Mouse (Mus musculus): Measurements from ENCODE around the gene Sox10. TPM values are rescaled to one million over a fixed set of nuclear protein-coding genes. Genes with fewer than 3 reads are reported as not detected.

Gene Sox10
- total RNA-seq, 2 experiments from 2014 or later: 1.6 to 1.8 TPM

DNA sequence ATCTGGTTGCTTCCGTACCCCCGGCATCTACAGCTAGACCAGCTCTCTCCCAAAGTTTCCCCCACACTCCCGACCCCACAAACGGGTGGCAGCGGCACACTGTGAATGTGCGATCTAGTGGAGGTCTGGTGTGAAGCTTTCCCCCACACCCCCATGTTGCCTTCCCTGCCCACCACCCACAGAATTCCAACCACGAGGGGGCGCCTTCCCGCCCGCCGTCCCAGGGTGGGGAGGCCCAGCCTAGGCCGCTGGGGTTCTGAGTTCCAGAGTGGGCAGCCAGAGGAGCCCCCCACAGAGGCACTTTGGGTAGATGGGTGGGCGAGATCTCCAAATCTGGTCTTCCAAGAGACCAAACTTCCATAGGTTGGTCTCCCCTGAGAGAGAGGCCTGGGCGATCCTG, 2.2 kb downstream of the Sox10 start:
- intact Hi-C loops (cut with DNase I): no loop called here
- DNase-seq: peak in 1 of 2 experiments; percentile 16

GRCm38 (mm10) chr15:79162301-79162700, 2.7 kb downstream of the Sox10 start:
- DNase-seq: no peak
- intact Hi-C loops (cut with DNase I): no loop called here

DNA sequence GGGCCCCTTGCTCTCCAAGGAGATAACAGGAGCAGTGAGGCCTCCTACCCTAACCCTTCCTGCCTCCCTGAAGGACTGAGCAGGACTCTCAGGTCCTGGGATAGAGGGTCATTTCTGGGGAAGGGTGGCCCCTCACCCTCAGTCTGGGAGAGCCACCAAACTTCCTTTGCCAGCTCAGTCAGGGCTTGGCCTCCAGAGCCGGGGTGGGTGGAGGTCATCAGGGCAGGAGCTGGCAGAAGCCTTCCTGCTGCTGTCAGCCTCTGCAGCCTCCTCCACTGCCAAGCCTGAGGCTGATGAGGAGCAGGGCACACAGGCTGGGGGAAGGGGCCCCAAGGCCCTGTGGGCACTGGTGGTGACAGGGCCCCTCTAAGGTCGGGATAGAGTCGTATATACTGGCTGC, 9.5 kb downstream of the Sox10 start:
- no peak for DNase-seq
- intact Hi-C loops (cut with DNase I): no loop called here

GRCm38 (mm10) chr15:79152709-79153108, 12.3 kb downstream of the Sox10 start:
- intact Hi-C loops (cut with DNase I): no loop called here
- no peak for DNase-seq

- DNase-seq: no peak
- intact Hi-C loops (cut with DNase I): no loop called here
These were observed 13.2 kb downstream of the Sox10 start for GRCm38 (mm10) chr15:79151881-79152280.

- peak; percentile 87 to 93 for DNase-seq
- intact Hi-C loops (cut with DNase I): loop anchor here (1.0 to 2.0 kb wide), 2 partner anchors 56 to 110 kb away; no protein-coding TSS in a partner anchor
These were observed 16.5 kb downstream of the Sox10 start for GRCm38 (mm10) chr15:79148533-79148932.

DNA sequence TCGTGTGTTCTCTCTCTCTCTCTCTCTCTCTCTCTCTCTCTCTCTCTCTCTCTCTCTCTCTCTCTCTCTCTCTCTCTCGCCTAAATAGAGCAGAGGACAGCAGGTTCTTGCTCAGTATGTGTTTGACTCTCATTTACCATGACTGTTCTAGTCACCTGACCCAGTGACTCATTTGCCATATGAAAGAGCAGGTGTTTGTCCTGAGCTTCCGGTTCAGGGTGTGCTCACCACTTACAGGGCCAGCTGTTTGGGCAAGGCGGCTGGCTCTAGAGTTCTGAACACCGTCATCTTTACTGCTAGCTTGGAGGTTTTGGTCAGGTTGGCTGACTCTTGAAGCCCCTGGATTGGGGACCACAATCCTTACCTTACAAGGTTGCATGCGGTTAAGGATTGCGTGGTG, 19.5 kb downstream of the Sox10 start:
- no peak for DNase-seq
- intact Hi-C loops (cut with DNase I): no loop called here

DNA sequence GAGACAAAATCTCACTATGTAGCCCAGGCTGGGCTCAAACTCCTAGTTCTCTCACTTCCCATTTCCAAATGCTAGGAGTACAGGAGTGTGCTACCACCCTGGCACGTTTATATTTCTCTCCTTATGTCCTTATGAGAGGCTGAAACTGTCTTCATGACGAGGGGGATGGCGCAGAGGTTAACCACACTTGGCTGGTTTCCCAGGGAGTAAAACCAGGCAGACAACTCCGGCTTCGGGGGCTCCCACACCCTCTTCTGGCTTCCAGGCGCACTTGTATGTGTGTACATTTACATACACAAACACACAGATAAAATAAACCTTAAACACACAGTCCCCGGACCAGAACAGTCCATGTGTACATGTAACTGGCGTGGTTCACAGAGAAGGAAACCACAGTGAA, 21.0 kb downstream of the Sox10 start:
- intact Hi-C loops (cut with DNase I): no loop called here
- no peak for DNase-seq

DNA sequence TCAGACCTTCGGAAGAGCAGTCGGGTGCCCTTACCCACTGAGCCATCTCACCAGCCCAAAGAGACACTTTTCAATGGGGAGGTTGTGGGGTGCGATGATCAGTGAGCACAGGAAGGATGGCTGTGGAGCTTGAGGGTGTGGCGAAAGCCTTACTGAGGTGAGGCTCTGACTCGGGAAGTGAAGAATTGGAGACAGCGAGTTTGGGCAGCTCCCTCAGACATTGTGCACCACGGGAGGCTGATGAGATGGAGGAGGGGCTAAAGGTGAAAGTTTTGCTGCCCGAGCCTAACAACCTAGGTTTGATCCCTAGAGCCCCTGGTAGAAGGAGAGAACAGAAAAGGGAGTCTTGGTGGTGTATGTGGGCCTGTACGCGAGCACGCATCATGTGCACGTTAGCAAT, 21.7 kb downstream of the Sox10 start:
- no peak for DNase-seq
- intact Hi-C loops (cut with DNase I): no loop called here

GRCm38 (mm10) chr15:79141566-79141917, 23.5 kb downstream of the Sox10 start:
- no peak for DNase-seq
- intact Hi-C loops (cut with DNase I): no loop called here

DNA sequence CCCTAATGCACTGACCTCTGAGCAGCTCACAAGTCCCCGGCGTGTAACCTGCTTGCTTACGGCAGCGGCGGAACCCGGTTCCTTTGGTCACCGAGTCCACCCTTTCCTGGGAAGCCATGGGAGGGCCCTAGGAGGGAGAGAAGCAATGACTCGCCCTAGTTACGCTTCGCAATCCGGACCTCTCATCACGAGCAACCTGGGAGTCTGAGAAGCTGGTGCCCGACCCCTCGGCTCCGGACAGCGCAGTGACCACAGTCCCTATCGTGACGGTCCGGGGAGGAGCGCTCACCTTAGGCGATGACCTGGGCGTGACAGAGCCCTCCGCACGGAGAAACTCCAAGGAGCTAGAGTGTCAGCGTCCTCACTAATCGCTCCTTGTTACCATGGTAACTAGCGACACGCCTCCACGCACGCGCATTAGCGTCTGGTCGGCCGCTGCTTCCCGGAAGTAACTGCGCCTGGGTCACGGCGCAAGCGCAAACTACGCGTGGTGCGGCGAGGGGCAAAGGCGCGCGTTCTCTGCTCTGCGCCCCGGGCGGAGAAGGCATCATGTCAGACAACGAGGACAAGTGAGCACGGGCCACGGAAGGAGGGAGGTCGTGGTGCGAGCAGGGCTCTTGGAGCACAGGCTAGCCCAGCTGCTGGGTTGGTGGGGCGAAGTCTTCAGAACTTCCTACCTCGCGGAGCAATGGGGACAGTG, 24.0 kb downstream of the Sox10 start, which contains the start of the genes Polr2f and 1700088E04Rik:
Gene Polr2f, plus strand, starts transcription at position 144 of the 700 bp plus-strand sequence.
Gene 1700088E04Rik, minus strand, starts transcription at position 388 of the 700 bp plus-strand sequence.
- intact Hi-C loops (cut with DNase I): no loop called here
- DNase-seq: peak; percentile 95 to 96

DNA sequence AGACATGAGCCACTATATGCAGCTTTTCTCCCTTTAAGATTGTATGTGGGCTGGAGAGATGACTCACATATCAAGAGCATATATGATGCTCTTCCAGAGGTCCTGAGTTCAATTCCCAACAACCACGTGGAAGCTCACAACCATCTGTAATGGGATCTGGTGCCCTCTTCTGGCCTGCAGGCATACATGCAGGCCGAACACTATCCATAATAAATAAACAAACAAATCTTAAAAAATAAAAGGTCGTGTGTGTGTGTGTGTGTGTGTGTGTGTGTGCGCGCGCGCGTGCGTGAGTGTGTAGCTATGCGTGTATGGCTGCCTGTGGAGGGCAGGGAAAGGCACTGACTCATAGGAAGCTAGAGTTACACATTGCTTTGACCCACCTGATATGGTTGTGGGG, 25.4 kb downstream of the Sox10 start:
- DNase-seq: no peak
- intact Hi-C loops (cut with DNase I): no loop called here

GRCm38 (mm10) chr15:79135783-79136575, 29.1 kb downstream of the Sox10 start:
- intact Hi-C loops (cut with DNase I): no loop called here
- DNase-seq: no peak

GRCm38 (mm10) chr15:79135332-79135731, 29.7 kb downstream of the Sox10 start:
- DNase-seq: no peak
- intact Hi-C loops (cut with DNase I): no loop called here

GRCm38 (mm10) chr15:79134496-79135270, 30.4 kb downstream of the Sox10 start:
- no peak for DNase-seq
- intact Hi-C loops (cut with DNase I): no loop called here

DNA sequence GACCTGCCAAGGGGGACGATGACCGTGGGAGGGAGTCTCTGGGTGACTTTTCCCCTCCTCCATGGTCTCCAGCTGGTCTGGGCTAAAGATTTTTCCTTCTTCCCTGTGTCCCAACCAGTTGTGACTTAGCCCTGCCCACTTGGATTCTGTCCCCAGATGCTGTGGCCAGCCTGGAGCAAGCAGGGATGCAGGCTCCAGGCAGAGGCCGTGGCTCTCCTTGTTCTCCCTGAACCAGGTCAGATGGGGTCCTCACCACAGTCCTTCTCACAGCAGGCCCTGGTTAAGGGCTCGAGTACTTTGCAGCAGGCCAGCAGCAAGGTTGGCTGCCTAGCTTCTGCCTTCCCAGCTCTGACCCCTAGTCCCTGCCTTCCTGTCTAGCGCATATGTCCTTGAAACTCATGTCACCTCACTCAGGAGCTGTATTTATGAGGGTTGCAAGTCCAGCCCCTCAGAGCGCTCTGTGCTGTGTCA, 31.8 kb downstream of the Sox10 start:
- peak; percentile 59 to 69 for DNase-seq
- intact Hi-C loops (cut with DNase I): no loop called here

DNA sequence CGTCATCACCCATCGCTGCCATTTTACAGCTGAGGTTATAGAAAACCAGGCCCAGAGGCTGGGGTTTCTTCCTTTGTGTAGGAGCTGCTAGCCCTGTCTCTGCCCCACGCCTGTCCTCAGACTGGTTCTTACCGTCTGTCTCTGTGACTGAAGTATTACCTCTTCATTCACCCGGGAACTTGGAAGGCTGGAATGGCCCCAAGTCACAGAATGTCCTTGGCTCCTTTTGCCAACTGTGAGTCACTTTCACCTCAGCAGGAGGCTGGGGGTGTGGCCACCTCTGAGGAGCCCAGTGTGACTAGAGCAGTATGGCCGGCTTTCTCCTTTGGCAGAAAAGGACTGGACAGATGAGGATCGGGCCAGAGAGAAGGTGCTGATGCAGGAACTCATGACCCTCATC, 33.6 kb downstream of the Sox10 start:
- peak; percentile 72 to 76 for DNase-seq
- intact Hi-C loops (cut with DNase I): no loop called here

GRCm38 (mm10) chr15:79130782-79131181, 34.3 kb downstream of the Sox10 start:
- intact Hi-C loops (cut with DNase I): no loop called here
- no peak for DNase-seq

GRCm38 (mm10) chr15:79129311-79129710, 35.7 kb downstream of the Sox10 start:
- DNase-seq: no peak
- intact Hi-C loops (cut with DNase I): loop anchor here (5.0 kb wide), 1 partner anchor 92 kb away; no protein-coding TSS in a partner anchor

DNA sequence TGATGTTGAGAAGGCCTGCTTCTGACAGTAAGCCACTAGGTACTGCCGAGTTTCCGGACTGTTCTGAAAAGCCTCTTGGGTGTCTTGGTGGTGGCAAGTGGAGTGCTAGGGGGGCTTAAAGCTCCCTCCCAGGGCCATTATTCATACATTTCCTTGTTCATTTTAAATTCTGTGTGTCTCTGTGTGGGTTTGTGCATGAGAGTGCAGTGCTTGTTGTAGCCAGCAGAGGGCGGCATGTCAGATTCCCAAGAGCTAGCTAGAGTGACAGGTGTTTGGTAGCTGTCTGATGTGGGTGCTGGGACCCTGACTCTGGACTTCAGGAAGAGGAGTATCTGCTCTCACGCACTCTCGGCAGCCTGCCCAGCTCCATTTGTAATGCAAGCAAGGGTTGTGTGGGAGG, 36.8 kb downstream of the Sox10 start:
- no peak for DNase-seq
- intact Hi-C loops (cut with DNase I): loop anchor here (5.0 kb wide), 1 partner anchor 91 kb away; no protein-coding TSS in a partner anchor

DNA sequence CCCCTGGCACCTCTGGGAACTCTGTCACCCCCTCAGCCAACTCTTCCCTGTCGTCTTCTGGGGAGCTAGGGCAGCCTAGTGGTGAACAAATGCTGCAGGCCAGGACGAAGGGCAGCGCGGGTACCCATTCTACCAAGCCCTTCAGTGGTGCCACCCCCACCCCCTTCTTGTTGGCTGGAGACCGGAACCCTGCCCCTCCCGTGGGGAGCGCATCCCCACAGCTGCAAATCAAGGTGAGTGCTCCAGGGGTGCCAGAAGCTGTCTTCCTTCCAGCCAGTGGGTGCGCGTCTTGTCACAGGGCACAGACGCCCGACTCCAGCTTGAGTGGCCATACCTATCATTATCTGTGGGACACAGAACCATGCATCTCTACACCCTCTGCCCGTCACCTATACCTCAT, 37.9 kb downstream of the Sox10 start:
- intact Hi-C loops (cut with DNase I): loop anchor here (2.0 to 5.0 kb wide), 2 partner anchors 34 to 90 kb away; no protein-coding TSS in a partner anchor
- DNase-seq: no peak

Measured in heart, postnatal 14 days (tissue).